13 mouse cellular contexts compared by ENCODE assay signal in the genomic region with DNA sequence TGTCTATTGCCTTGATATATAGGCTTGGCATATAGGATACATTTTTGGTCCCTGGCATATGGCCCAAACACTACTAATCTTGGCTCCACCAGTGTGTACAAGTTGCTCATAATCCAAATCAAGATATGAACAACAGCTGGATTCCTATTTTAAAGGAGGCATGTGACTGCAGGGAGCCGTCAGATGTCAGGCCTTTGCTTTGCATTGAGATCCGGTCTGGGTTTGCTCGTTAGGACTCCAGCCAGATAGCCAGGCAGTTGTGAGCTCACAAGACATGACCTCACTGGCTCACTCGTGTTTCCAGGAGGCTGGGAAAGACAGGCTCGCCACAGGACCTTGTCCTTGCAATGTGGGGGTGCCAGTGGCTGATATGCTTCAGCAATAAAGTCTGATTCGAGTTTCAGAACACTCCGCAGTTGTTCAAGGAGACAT. TPM values are rescaled to one million over a fixed set of nuclear protein-coding genes. Genes with fewer than 3 reads are reported as not detected.
A peak's percentile ranks its signal among the peaks of the same experiment; 100 is the strongest.
DNase-seq lines count a peak whose midpoint lies in the region; ATAC-seq and TF ChIP-seq lines count a peak whose summit lies in the region.
"Had no signal": no experiment of that assay in that cellular context is flagged by ENCODE, and none has a peak within 500 bp of the region (broad histone marks: within the 10 kb centered on the region; RNA-seq: fewer than 3 reads in every experiment).

No protein-coding gene starts in this region.

- no peak for TF ChIP-seq POLR2A in lung, adult 2 months (IDR thresholded peaks at IDR 0.05; ENCODE audit: borderline replicate concordance, extremely low read depth, low read depth, low read length)

- no peaks in the 10 kb centered on the region for H3K9me3 ChIP-seq in lung, embryonic 16.5 days (ENCODE audit: control insufficient read depth, low read length)
- H3K9me3 ChIP-seq in intestine, embryonic 15.5 days = no peaks in the 10 kb centered on the region
- no peaks in the 10 kb centered on the region for H3K9me3 ChIP-seq in stomach, embryonic 16.5 days (replicated peaks; ENCODE audit: control insufficient read depth, low read length)
- H3K9me3 ChIP-seq in forebrain, embryonic 16.5 days (ENCODE audit: control insufficient read depth, low read length) = no peaks in the 10 kb centered on the region
- H3K9me3 ChIP-seq: megakaryocyte, embryonic 14.5 days had no signal

- no peak overlapping the region for H3K9ac ChIP-seq in lung, embryonic 16.5 days (ENCODE audit: low read length)
- H3K9ac ChIP-seq in intestine, embryonic 15.5 days = no peak overlapping the region
- H3K9ac ChIP-seq in stomach, embryonic 16.5 days (ENCODE audit: low read length) = peak overlapping the region; percentile 23; the same call in 1 of the 2 replicates
- no peak overlapping the region for H3K9ac ChIP-seq in forebrain, embryonic 16.5 days (replicated peaks; ENCODE audit: low read depth, low read length)

- H3K4me2 ChIP-seq in lung, embryonic 16.5 days (ENCODE audit: low read depth, low read length) = no peak overlapping the region
- H3K4me2 ChIP-seq in intestine, embryonic 15.5 days (replicated peaks) = no peak overlapping the region
- no peak overlapping the region for H3K4me2 ChIP-seq in stomach, embryonic 16.5 days (ENCODE audit: low read depth, low read length)
- H3K4me2 ChIP-seq in forebrain, embryonic 16.5 days (ENCODE audit: low read length) = no peak overlapping the region

- no peaks in the 10 kb centered on the region for H3K36me3 ChIP-seq in lung, embryonic 16.5 days (ENCODE audit: control insufficient read depth, insufficient read depth, low read length)
- H3K36me3 ChIP-seq in intestine, embryonic 15.5 days = no peaks in the 10 kb centered on the region
- no peaks in the 10 kb centered on the region for H3K36me3 ChIP-seq in stomach, embryonic 16.5 days (ENCODE audit: control insufficient read depth, insufficient read depth, low read length)
- no peaks in the 10 kb centered on the region for H3K36me3 ChIP-seq in forebrain, embryonic 16.5 days (ENCODE audit: control insufficient read depth, insufficient read depth)

- DNase-seq in adrenal gland, adult (ENCODE audit: inconsistent age in 2 of 2, low spot score in 1 of 2) = peak; percentile 39 to 77
- DNase-seq in adrenal gland, postnatal 4 days (ENCODE audit: low spot score in 2 of 2) = no peak
- no peak for DNase-seq in lung, adult 2 months
- DNase-seq in layer of hippocampus, adult 18-20 months (ENCODE audit: low spot score in 2 of 2) = no peak
- DNase-seq: cerebellum, postnatal 14 days; gastrocnemius, postnatal 10 days; layer of hippocampus, postnatal 36 days; thymus, postnatal 25 days had no signal

- H3K27ac ChIP-seq in lung, embryonic 16.5 days (ENCODE audit: low read length) = peak overlapping the region; percentile 31
- 0 out of 2 replicates have a peak overlapping the region, but pooled peaks have one; percentile 23 for H3K27ac ChIP-seq in intestine, embryonic 15.5 days
- H3K27ac ChIP-seq in stomach, embryonic 16.5 days (ENCODE audit: low read length) = peak overlapping the region; percentile 85
- no peak overlapping the region for H3K27ac ChIP-seq in forebrain, embryonic 16.5 days (ENCODE audit: low read length)

- peak; percentile 92 for ATAC-seq in lung, embryonic 16.5 days (ENCODE audit: low read depth)
- peak; percentile 77 for ATAC-seq in intestine, embryonic 15.5 days
- peak; percentile 76 for ATAC-seq in stomach, embryonic 16.5 days (ENCODE audit: insufficient read depth, low FRiP score)
- ATAC-seq in forebrain, embryonic 16.5 days = no peak

- H3K4me3 ChIP-seq in lung, embryonic 16.5 days (ENCODE audit: low read length) = no peak overlapping the region
- no peak overlapping the region for H3K4me3 ChIP-seq in lung, adult 2 months (replicated peaks; ENCODE audit: extremely low read depth, low read depth, low read length)
- H3K4me3 ChIP-seq in intestine, embryonic 15.5 days (replicated peaks) = no peak overlapping the region
- no peak overlapping the region for H3K4me3 ChIP-seq in stomach, embryonic 16.5 days (replicated peaks; ENCODE audit: low read length)
- H3K4me3 ChIP-seq in forebrain, embryonic 16.5 days (replicated peaks; ENCODE audit: low read length) = no peak overlapping the region
- H3K4me3 ChIP-seq: megakaryocyte, embryonic 14.5 days had no signal

- peaks cover 26% of the 10 kb centered on the region for H3K4me1 ChIP-seq in lung, embryonic 16.5 days (replicated peaks; ENCODE audit: control insufficient read depth, insufficient read depth, low read length)
- H3K4me1 ChIP-seq in lung, adult 2 months (ENCODE audit: control insufficient read depth, insufficient read depth, low read length) = no peaks in the 10 kb centered on the region
- peaks cover 18% of the 10 kb centered on the region for H3K4me1 ChIP-seq in intestine, embryonic 15.5 days (replicated peaks)
- H3K4me1 ChIP-seq in stomach, embryonic 16.5 days (ENCODE audit: control insufficient read depth, insufficient read depth, low read length) = peaks cover 28% of the 10 kb centered on the region
- peaks cover 3% of the 10 kb centered on the region for H3K4me1 ChIP-seq in forebrain, embryonic 16.5 days (replicated peaks; ENCODE audit: control insufficient read depth, insufficient read depth, low read length)

- TF ChIP-seq CTCF in lung, adult 2 months (IDR thresholded peaks at IDR 0.05; ENCODE audit: insufficient read depth, low read length) = no peak

- H3K27me3 ChIP-seq in lung, embryonic 16.5 days (ENCODE audit: control insufficient read depth, insufficient read depth, low read depth, low read length) = no peaks in the 10 kb centered on the region
- no peaks in the 10 kb centered on the region for H3K27me3 ChIP-seq in intestine, embryonic 15.5 days (replicated peaks)
- H3K27me3 ChIP-seq in stomach, embryonic 16.5 days (ENCODE audit: control insufficient read depth, insufficient read depth, low read length) = no peaks in the 10 kb centered on the region
- no peaks in the 10 kb centered on the region for H3K27me3 ChIP-seq in forebrain, embryonic 16.5 days (replicated peaks; ENCODE audit: control insufficient read depth, insufficient read depth, low read length)
- H3K27me3 ChIP-seq: megakaryocyte, embryonic 14.5 days had no signal

- 29% methylated on average over 7 of the region's 7 CpGs for WGBS in lung, embryonic 16.5 days
- WGBS in lung, adult 2 months = 46% methylated on average over 7 of the region's 7 CpGs
- 29% methylated on average over 7 of the region's 7 CpGs for WGBS in intestine, embryonic 15.5 days
- 32% methylated on average over 7 of the region's 7 CpGs for WGBS in stomach, embryonic 16.5 days
- WGBS in forebrain, embryonic 16.5 days = 33% methylated on average over 7 of the region's 7 CpGs

RNA-seq across cellular contexts. Expression of a gene that starts 44.2 kb away (rescaled TPM):
- 10 to 100 TPM; 81.6 to 84.8 TPM for total RNA-seq in adrenal gland, postnatal 4 days (2021)
- 36.1 and 37.4 TPM in 2 replicates for polyA plus RNA-seq in lung, embryonic 16.5 days (2015; fragmentation: Nextera tagmentation; extraction: Ambion mirVana)
- polyA plus RNA-seq in lung, adult 2 months (2012; rRNA removed) = 19.3 and 19.9 TPM in 2 replicates
- 32.8 TPM in 2 replicates for polyA plus RNA-seq in intestine, embryonic 15.5 days (2015; fragmentation: Nextera tagmentation; extraction: Ambion mirVana)
- polyA plus RNA-seq in stomach, embryonic 16.5 days (2015; fragmentation: Nextera tagmentation; extraction: Ambion mirVana) = 28.1 and 28.4 TPM in 2 replicates
- polyA plus RNA-seq in forebrain, embryonic 16.5 days (2015; fragmentation: Nextera tagmentation; extraction: Ambion mirVana) = 42.8 and 44.8 TPM in 2 replicates
- 10 to 100 TPM; 90.5 to 92.8 TPM for total RNA-seq in layer of hippocampus, adult 18-20 months (2021)

RNA-seq across cellular contexts. Expression of a gene that starts 45.0 kb away (rescaled TPM):
- 10 to 100 TPM; 19.9 to 21.5 TPM for total RNA-seq in adrenal gland, postnatal 4 days (2021)
- polyA plus RNA-seq in lung, embryonic 16.5 days (2015; fragmentation: Nextera tagmentation; extraction: Ambion mirVana) = 26.8 and 29.5 TPM in 2 replicates
- 8.8 and 10.9 TPM in 2 replicates for polyA plus RNA-seq in lung, adult 2 months (2012; rRNA removed)
- polyA plus RNA-seq in intestine, embryonic 15.5 days (2015; fragmentation: Nextera tagmentation; extraction: Ambion mirVana) = 26.9 and 28.0 TPM in 2 replicates
- 18.5 and 22.9 TPM in 2 replicates for polyA plus RNA-seq in stomach, embryonic 16.5 days (2015; fragmentation: Nextera tagmentation; extraction: Ambion mirVana)
- polyA plus RNA-seq in forebrain, embryonic 16.5 days (2015; fragmentation: Nextera tagmentation; extraction: Ambion mirVana) = 37.7 and 39.4 TPM in 2 replicates
- total RNA-seq in layer of hippocampus, adult 18-20 months (2021) = 10 to 100 TPM; 49.8 to 50.3 TPM

Comparison
In these comparisons a context has a peak if more than half of its experiments do, and no peak if none do; other contexts are left out.
1. DNase-seq: peak in adrenal gland, adult (2 of 2); none in adrenal gland, postnatal 4 days (0 of 2), lung, adult 2 months (single experiment) and layer of hippocampus, adult 18-20 months (0 of 2).